Mouse (Mus musculus) neutrophil, adult 59 days (primary cell): ENCODE data around the gene Serpinh1. TPM values are rescaled to one million over a fixed set of nuclear protein-coding genes. Genes with fewer than 3 reads are reported as not detected.

Experiments used
- total RNA-seq, 2 experiments: library from RNA; stranded (reverse); gene quantifications; 1 replicate in 1 of 2; 2 replicates in 1 of 2; pipeline ENCODE4 v1.2.4; 2023

The Serpinh1 gene
- total RNA-seq: 1 to 10 TPM; 1.3 to 1.7 TPM

DNA sequence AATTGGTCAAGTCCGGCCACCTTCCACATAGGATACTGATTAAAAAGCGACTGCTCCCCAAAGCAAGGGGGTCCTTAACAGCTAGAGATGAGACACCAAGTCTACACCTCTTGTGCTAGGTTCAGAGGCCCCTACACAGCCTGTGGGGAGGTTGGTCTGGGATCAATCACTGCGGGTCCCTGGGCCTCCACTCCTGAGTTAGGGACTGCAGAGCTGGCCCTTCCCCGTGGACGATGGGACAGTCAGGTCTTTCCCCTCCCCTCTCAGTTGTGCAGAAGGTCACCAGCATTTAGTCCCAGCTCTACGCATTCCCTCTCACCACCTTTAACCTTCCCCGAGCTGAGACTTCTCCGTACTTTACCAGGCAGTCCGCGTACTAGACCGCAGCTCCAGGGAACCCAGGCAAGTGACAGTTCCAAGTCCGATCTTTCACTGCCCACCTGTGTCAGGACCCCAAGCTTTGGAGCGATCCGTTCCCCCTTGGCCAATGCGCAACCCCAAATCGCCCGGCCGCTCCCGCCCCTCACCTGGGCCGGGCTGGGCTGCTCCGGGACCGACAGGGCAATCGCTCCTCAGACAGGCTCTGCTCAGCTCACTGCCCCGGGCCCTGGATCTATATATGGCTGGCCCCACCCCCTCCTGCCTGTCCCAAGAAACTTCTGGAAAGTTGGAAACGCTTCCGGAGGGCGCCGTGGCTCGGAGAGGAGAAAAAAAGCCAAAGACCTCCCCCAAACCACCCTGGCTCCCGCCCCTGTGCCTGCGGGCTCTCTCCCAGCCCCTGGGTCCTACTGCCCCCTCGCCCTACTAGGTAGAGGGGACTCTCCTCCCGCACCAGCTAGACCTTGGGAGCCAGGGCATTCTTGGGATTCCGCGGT, at the start of gene Serpinh1:
Gene Serpinh1 (minus strand): TSS at position 714 of the 875 bp plus-strand sequence.

DNA sequence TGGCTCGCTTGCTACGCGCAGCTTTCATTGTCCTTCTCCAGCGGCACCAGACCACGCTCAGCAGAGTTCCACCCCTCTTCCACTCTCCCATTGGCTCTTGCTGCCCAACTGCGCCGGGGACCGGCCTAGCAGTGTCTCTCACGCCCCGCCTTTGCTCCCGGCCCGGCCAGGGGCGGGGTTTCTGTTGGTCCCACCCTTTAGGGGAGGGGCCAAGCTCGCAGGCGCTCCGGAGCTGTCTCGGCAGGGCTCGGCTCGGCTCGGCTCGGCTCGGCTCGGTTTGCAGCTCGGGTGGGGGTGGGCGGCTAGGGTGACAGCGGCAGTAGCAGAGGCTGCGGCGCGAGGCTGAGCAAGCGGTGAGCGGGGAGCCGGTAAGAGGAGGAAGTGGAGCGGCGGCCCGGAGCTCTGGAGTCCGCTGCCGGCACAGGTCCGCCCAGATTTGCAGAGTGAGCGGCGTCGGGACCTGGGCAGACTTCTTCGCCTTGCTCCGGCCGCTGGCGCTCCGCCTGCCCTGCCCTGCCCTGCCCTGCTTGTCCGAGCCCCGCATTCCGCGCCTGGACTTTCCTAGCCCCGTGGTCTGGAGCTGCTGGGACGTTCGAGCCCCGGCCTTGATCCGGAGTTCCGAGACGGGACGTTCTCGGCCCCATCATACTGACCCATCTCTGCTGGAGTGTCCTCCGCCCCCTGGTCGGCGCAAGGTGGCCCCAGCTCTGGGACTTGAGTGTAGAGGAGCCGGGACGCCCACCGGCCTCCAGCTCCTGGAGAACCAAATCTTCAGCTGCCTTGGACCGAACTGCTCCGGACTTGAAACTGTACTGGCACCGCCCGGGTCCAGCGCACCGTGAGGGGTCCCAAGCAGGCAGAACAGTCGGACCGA, 28.4 kb upstream of the Serpinh1 start, which contains the start of gene Gdpd5:
Gene Gdpd5 (plus strand): TSS at position 201 of the 874 bp plus-strand sequence.

Other genes starting within 250 kb of the Serpinh1 start
- 10 to 100 TPM; 72.9 to 79.1 TPM for gene Uvrag, start 212.1 kb downstream of the Serpinh1 start, total RNA-seq
- gene Dgat2, start 170.5 kb downstream of the Serpinh1 start, total RNA-seq: 10 to 100 TPM; 59.1 to 67.8 TPM
- 10 to 100 TPM; 14.2 to 14.7 TPM for gene Mogat2, start 114.6 kb downstream of the Serpinh1 start, total RNA-seq
- 1 to 10 TPM; 2.4 to 2.7 TPM for gene Map6, start 85.8 kb downstream of the Serpinh1 start, total RNA-seq
- 1 to 10 TPM; 2.1 to 2.2 TPM for gene Gdpd5, start 28.2 kb upstream of the Serpinh1 start, total RNA-seq
- under 1 TPM; 0.44 to 0.76 TPM for gene Klhl35, start 112.8 kb upstream of the Serpinh1 start, total RNA-seq
- 100 to 1,000 TPM; 393 to 409 TPM for gene Rps3, start 130.5 kb upstream of the Serpinh1 start, total RNA-seq
- gene Arrb1, start 182.2 kb upstream of the Serpinh1 start, total RNA-seq: 100 to 1,000 TPM; 160 to 168 TPM